Mouse (Mus musculus): ENCODE data around the gene Ppp4r1.
A peak's percentile ranks its signal among the peaks of the same experiment; 100 is the strongest.

The Ppp4r1 gene

DNA sequence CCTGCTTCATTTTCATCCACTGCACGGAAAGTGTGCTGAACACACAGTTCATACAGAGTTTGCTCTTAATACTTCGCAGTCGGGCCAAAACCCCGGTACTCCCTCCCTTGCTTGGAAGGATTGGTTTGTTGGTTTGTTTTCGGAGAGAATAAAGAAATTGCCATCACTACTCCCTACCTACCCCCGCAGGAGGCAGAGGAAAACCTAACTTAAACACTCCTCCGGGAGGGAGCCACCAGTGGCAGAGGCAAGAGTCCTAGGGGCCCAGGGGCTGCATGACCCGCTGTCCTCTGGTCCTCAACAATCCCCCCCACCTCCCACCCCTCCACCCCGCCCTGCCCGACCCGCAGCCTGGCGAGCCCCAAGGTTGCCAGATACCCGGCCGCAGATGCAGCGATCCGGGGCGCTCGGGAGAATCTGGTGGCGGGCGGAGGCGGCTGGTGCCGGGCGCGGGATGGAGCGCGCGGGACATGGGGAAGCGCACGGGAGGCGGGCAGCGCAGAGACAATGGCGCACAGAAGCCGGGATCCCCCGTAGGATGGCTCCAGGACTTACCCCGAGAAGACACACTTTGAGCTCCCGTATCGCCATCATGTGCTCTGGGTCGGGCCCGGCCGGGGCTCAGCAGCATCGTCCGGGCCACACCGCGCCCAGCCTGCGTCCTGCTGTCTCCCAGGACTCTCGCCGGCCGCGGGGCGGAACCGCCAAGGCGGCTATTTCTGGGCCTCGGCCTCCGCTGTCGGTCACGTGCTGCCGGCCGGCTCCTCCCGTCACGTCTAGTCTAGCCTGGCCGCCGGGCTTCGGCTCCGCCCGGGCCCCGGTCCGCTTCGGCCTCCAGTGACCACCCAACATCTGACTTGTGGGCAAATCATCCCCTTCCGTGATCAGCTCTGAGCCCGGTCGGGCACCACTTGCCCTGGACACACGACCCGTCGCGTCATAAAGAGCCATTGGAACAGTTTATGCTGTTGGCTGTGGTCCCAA, 10.1 kb upstream of the Ppp4r1 start, which contains the start of gene Rab31:
Gene Rab31, minus strand, starts transcription at position 802 of the 984 bp plus-strand sequence.
- DNase-seq (ENCODE audit: low spot score in 2 of 2), result no peak

GRCm38 (mm10) chr17:65773617-65774016, 8.8 kb upstream of the Ppp4r1 start:
- DNase-seq (ENCODE audit: low spot score in 2 of 2), result no peak

DNA sequence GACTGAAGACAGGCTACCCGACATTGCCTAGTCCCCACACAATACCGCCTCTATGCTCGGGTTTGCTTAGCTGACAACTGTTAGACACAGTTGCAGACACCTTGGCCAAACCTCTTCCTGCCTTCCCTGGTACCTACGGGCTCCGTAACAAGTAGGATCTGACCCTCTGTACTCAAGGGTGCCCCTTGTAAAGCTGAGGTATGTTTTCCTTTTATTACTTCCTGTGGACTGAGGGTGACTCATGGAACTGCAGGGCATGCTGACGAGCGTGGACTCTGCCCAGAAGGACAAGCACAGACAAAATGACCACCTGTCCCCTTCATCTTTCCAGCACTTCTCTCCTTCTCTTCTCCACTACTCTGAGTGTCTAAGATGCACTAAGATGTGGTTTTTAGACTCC, 7.9 kb upstream of the Ppp4r1 start:
- DNase-seq (ENCODE audit: low spot score in 2 of 2), result no peak

DNA sequence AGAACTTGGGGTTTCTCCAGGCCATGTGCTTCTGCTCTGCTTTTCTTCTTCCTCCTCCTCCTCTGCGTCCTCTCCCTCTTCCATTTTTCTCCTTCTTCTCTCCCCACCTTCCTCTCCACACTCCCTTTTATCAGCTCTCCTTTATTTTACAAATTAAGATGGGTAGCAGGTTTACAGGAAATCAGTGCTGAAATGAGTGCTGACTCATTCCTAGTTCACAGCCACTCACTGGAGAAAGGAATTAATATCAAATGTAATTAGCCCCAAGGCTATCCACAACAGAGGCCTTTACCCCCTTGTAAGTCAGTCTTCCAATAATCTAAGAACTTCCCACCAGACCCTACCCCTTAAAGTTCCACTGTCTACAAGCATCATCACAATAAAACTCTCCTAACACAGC, 6.1 kb upstream of the Ppp4r1 start:
- DNase-seq (ENCODE audit: low spot score in 2 of 2), result no peak

GRCm38 (mm10) chr17:65777461-65777860, 4.9 kb upstream of the Ppp4r1 start:
- DNase-seq (ENCODE audit: low spot score in 2 of 2), result no peak

GRCm38 (mm10) chr17:65780970-65781369, 1.4 kb upstream of the Ppp4r1 start:
- DNase-seq (ENCODE audit: low spot score in 2 of 2), result no peak

DNA sequence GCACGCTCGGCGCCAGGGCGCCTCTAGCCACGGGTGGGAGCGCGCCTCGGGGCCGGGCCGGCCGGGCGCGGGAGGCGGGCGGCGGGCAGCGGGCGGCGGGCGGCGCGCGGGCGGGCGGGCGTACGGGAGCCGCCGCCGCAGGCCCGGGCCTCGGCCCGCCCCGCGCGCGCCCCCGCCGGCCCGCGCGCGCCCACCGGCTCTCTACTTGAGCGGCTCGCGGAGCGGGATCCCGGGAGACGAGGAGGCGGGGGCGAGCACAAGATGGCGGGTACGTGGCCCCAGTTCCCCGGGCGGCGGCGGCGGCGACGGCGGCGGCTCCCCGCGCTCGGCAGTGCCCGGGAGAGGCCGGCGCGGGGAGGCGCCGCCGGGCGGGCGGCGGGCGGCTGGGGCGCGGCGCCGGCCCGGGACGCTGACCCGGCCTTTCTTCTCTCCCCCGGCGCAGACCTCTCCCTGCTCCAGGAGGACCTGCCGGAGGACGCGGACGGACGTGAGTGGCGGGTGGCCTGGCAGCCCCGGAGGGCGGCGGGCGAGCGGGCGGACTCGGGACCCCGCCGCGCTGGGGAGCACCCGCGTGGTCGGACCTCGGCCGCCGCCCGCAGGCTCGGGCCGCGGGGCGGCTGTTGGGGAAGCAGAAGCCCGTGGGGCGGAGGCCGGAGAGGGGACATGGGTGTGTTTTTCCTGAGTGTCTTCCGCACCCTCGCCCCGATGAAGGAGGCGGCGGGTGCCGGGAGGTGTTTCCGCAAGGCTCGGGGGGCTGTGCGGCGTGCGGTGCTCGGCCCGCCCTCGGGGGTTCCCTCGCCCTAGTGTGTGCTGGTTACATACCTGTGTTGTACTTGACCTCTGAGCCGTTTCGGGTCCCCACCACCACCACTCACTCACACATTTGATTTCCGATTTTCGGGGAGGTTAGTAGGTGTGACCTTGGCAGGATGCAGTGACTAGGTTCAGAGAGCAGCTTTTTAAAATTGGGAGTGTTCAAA, 1.1 kb downstream of the Ppp4r1 start:
- DNase-seq (ENCODE audit: low spot score in 2 of 2), result peak; percentile 59 to 71

DNA sequence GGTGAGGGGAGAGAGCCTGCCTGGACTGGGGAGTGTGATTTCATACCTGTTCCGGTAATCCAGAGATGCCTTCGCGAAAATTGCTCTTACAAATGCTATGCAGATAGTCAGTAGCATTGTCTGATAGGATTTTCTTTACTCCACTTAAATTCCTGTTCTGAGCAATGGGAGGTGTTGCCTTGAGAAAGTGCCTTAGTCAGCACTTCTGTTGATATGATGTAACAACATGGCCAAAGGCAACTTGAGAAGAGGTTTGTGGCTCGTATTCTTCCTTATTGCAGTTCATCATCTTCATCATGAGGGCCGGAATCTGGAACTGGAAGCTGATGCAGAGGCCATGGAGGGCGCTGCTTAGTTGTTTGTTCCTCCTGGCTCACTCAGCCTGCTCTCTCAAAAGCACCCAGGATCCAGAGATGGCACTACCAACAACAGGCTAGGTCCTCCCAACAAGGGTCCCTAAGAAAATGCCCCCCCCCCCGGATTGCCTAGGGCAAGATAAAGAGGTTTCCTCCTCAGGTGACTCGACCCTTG, 2.3 kb downstream of the Ppp4r1 start:
- DNase-seq (ENCODE audit: low spot score in 2 of 2), result no peak

GRCm38 (mm10) chr17:65785707-65786106, 3.3 kb downstream of the Ppp4r1 start:
- DNase-seq (ENCODE audit: low spot score in 2 of 2), result no peak

DNA sequence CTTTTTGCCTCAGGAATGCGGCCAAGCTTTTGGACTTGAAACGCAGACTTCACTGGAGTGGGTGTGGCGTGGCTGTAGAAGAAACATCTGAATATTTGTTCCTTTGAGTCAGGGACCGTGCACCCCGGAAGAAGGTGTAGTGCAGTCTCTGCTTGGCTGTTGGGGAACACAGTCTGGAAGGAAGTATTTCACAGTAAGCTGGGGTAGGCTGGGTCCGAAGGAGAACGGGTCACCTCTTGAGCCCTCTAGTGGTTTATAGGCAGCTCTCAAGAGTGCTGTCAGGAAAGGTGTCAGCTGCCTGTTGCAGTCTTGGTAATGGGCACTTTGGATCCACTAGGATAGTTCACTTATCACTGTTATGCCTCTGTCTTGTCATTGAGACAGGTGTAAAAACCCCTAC, 3.9 kb downstream of the Ppp4r1 start:
- DNase-seq (ENCODE audit: low spot score in 2 of 2), result no peak

DNA sequence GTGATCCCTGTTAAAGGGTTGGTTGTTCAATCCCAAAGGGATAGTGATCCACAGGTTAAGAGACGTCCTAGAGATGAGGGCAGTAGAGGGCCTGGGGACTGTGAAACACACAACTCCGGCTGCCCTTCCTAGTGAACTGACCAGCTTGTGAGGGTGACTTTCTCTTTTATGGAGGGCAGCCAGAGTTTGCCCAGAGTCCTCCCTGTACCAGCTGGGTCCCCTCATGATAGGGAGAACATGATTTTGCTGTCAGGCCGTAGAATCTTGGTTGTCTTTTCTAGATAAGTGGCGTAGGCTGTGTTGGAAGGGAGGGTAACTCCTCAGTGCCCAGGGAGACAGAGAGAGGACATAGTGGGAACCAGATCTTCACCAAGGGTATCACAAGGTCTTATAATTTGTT, 4.9 kb downstream of the Ppp4r1 start:
- DNase-seq (ENCODE audit: low spot score in 2 of 2), result no peak

GRCm38 (mm10) chr17:65788542-65789291, 6.3 kb downstream of the Ppp4r1 start:
- no peak for DNase-seq (ENCODE audit: low spot score in 2 of 2)

GRCm38 (mm10) chr17:65789576-65789975, 7.2 kb downstream of the Ppp4r1 start:
- no peak for DNase-seq (ENCODE audit: low spot score in 2 of 2)

DNA sequence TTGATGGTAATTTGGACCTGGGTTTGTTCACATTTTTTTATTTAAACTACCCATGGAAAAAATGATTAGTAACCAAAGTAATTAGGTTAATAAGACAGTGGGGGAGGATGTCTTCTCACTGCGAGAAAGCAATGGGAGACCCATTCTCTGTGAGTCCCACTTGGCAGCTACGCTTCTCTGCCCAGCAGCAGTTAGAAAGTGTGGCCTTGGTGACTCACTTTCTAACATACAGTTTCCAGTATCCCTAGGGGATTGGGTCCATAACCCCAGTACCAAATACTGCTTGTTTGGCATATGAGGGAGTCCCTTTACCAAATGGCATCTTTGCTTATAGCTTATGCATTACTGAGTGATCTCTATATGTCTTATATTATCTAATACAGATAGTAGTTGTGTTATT, 8.8 kb downstream of the Ppp4r1 start:
- no peak for DNase-seq (ENCODE audit: low spot score in 2 of 2)

- no peak for DNase-seq (ENCODE audit: low spot score in 2 of 2)
Measured at GRCm38 (mm10) chr17:65793307-65793930, 11.0 kb downstream of the Ppp4r1 start.

- DNase-seq (ENCODE audit: low spot score in 2 of 2), result no peak
Measured at GRCm38 (mm10) chr17:65794096-65794850, 11.9 kb downstream of the Ppp4r1 start.

DNA sequence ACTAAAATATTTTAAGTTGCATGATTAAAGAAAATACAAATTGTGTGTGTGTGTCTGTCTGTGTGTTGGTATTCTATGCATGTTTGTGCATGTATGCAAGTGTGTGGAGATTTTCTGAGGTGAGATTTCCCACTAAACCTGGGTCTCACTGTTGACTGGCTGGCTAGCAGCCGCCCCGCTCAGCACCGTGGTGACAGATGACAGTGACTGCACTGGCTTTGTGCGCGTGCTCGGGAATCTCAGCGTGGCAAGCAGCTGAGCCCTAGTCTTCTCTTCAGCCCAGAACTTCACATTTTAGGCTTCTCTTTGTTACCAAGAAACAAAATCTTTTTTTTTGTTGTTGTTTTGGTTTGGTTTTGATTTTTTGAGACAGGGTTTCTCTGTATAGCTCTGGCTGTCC, 13.7 kb downstream of the Ppp4r1 start:
- DNase-seq (ENCODE audit: low spot score in 2 of 2), result no peak

GRCm38 (mm10) chr17:65798446-65798845, 16.1 kb downstream of the Ppp4r1 start:
- peak; percentile 31 to 34 for DNase-seq (ENCODE audit: low spot score in 2 of 2)

- DNase-seq (ENCODE audit: low spot score in 2 of 2), result no peak
Measured at GRCm38 (mm10) chr17:65799353-65799752, 17.0 kb downstream of the Ppp4r1 start.

DNA sequence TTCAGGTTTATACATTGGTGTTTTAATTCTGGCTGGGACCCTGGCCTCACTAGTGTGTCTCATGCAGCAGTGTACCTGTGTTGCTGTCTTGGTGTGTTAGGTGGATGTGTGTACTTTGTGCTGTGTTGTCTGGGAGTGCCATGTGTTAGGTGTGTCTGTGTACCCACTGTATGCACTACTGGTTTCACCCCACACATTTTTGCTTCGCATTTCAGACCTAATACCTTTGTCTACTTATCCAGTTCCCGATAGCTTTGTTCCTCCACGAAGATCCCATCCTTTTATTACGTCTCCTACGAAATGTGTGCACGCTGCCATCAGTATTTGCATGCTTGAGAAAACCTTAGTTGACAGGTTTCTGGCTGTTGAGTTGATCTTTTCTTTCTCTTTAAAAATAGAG, 18.1 kb downstream of the Ppp4r1 start:
- no peak for DNase-seq (ENCODE audit: low spot score in 2 of 2)

All from thymus, postnatal 10 days (tissue).